Mouse (Mus musculus) hindbrain, embryonic 15.5 days (tissue): ENCODE data around the gene Chaf1a. TPM values are rescaled to one million over a fixed set of nuclear protein-coding genes. Genes with fewer than 3 reads are reported as not detected.

Experiments
- ATAC-seq: fragments of 200-750 bp; cut with Nextera tagmentation; 2 replicates; pipeline ENCODE4 v1.8.0; 2017; ENCODE audit warnings: low read depth, moderate number of reproducible peaks, moderate TSS enrichment; ENCODE audit not compliant: low FRiP score
- H3K27ac ChIP-seq: fragments of 300-500 bp; sonication (generic); replicated peaks from 2 replicates; pipeline ENCODE4 v1.5.1; 2015; ENCODE audit warnings: mild to moderate bottlenecking, inconsistent platforms
- H3K27me3 ChIP-seq: fragments of 300-500 bp; sonication (generic); 2 replicates; pipeline ENCODE4 v1.6.1; 2015; ENCODE audit warnings: control low read depth, inconsistent platforms
- H3K36me3 ChIP-seq: fragments of 300-500 bp; sonication (generic); 2 replicates; pipeline ENCODE4 v1.6.1; 2015; ENCODE audit warnings: control low read depth, inconsistent platforms
- H3K4me1 ChIP-seq: fragments of 300-500 bp; sonication (generic); replicated peaks from 2 replicates; pipeline ENCODE4 v1.6.1; 2015; ENCODE audit warnings: control low read depth, inconsistent platforms
- H3K4me2 ChIP-seq: fragments of 300-500 bp; sonication (generic); 2 replicates; pipeline ENCODE4 v1.6.1; 2015; ENCODE audit warnings: moderate library complexity, mild to moderate bottlenecking, inconsistent platforms
- H3K4me3 ChIP-seq: fragments of 300-500 bp; sonication (generic); 2 replicates; pipeline ENCODE4 v1.5.1; 2015; ENCODE audit warnings: mild to moderate bottlenecking, inconsistent platforms
- H3K9ac ChIP-seq: fragments of 300-500 bp; sonication (generic); 2 replicates; pipeline ENCODE4 v1.6.1; 2015; ENCODE audit warnings: inconsistent platforms
- H3K9me3 ChIP-seq: fragments of 300-500 bp; sonication (generic); 2 replicates; pipeline ENCODE4 v1.6.1; 2016; ENCODE audit warnings: control low read depth, inconsistent platforms
- WGBS: fragments of 180-500 bp; shearing (Covaris S2); methylation state at CpG from one replicate; pipeline ENCODE4 v1.1.7; 2015; 5-methylcytosine and 5-hydroxymethylcytosine counted together
- polyA plus RNA-seq: library from polyadenylated mRNA; unstranded; fragments of >200 nt; fragmentation: Nextera tagmentation; extraction: Ambion mirVana; gene quantifications from 2 replicates; pipeline ENCODE4 v1.2.1, GENCODE M21; 2015

Chaf1a gene
- polyA plus RNA-seq, 1 experiment from 2014 or later, result 7.6 TPM

GRCm38 (mm10) chr17:56022131-56022988, 17.9 kb upstream of the Chaf1a start:
- WGBS, result 40% methylated on average over 2 of the region's 2 CpGs
- Histone ChIP-seq H3K4me3 (no peak overlapping the region), H3K9ac (no peak overlapping the region), H3K4me1 (peaks cover 29% of the 10 kb centered on the region), H3K27ac (no peak overlapping the region; the same call in 1 of the 2 replicates), H3K9me3 (no peaks in the 10 kb centered on the region), H3K27me3 (no peaks in the 10 kb centered on the region), H3K4me2 (no peak overlapping the region), H3K36me3 (peaks cover 16% of the 10 kb centered on the region)
- no peak for ATAC-seq

- no peak for ATAC-seq
- 72% methylated on average over 4 of the region's 4 CpGs for WGBS
- peaks cover 29% of the 10 kb centered on the region for H3K4me1 ChIP-seq
Measured at GRCm38 (mm10) chr17:56022989-56023290, 17.3 kb upstream of the Chaf1a start.

GRCm38 (mm10) chr17:56023386-56023785, 16.9 kb upstream of the Chaf1a start:
- H3K4me2 ChIP-seq, result no peak overlapping the region
- 85% methylated on average over 5 of the region's 5 CpGs for WGBS
- H3K9me3 ChIP-seq, result no peaks in the 10 kb centered on the region
- peaks cover 30% of the 10 kb centered on the region for H3K4me1 ChIP-seq
- H3K27ac ChIP-seq, result no peak overlapping the region
- no peak for ATAC-seq
- H3K4me3 ChIP-seq, result no peak overlapping the region
- no peaks in the 10 kb centered on the region for H3K27me3 ChIP-seq
- peaks cover 8% of the 10 kb centered on the region for H3K36me3 ChIP-seq
- H3K9ac ChIP-seq, result no peak overlapping the region

More at GRCm38 (mm10) chr17:56022989-56023290, 17.3 kb upstream of the Chaf1a start:
- H3K4me3 ChIP-seq, result no peak overlapping the region
- H3K9ac ChIP-seq, result no peak overlapping the region
- H3K9me3 ChIP-seq, result no peaks in the 10 kb centered on the region
- no peak overlapping the region for H3K4me2 ChIP-seq
- no peaks in the 10 kb centered on the region for H3K27me3 ChIP-seq
- H3K36me3 ChIP-seq, result peaks cover 10% of the 10 kb centered on the region
- no peak overlapping the region; the same call in 1 of the 2 replicates for H3K27ac ChIP-seq

GRCm38 (mm10) chr17:56024476-56024875, 15.8 kb upstream of the Chaf1a start:
- ATAC-seq, result no peak
- Histone ChIP-seq H3K9ac (no peak overlapping the region), H3K27me3 (no peaks in the 10 kb centered on the region), H3K27ac (no peak overlapping the region), H3K36me3 (peaks cover 3% of the 10 kb centered on the region; the same call in 1 of the 2 replicates), H3K9me3 (no peaks in the 10 kb centered on the region), H3K4me3 (no peak overlapping the region), H3K4me1 (peaks cover 32% of the 10 kb centered on the region), H3K4me2 (no peak overlapping the region)
- 79% methylated on average over 2 of the region's 2 CpGs for WGBS

- Histone ChIP-seq H3K36me3 (peaks cover 3% of the 10 kb centered on the region; the same call in 1 of the 2 replicates), H3K9ac (no peak overlapping the region), H3K4me1 (peaks cover 32% of the 10 kb centered on the region), H3K4me3 (no peak overlapping the region), H3K27me3 (no peaks in the 10 kb centered on the region), H3K4me2 (no peak overlapping the region), H3K27ac (no peak overlapping the region), H3K9me3 (no peaks in the 10 kb centered on the region)
- ATAC-seq, result no peak
- 84% methylated on average over 5 of the region's 5 CpGs for WGBS
Measured at GRCm38 (mm10) chr17:56024931-56025330, 15.3 kb upstream of the Chaf1a start.

- no peak for ATAC-seq
- H3K9me3 ChIP-seq, result no peaks in the 10 kb centered on the region
- no peak overlapping the region for H3K4me2 ChIP-seq
- H3K27me3 ChIP-seq, result no peaks in the 10 kb centered on the region
- no peak overlapping the region for H3K4me3 ChIP-seq
- WGBS, result 89% methylated on average over 1 of the region's 1 CpGs
- H3K9ac ChIP-seq, result no peak overlapping the region
- H3K27ac ChIP-seq, result no peak overlapping the region
- H3K4me1 ChIP-seq, result peaks cover 37% of the 10 kb centered on the region
- H3K36me3 ChIP-seq, result peaks cover 3% of the 10 kb centered on the region; the same call in 1 of the 2 replicates
Measured at GRCm38 (mm10) chr17:56026303-56026702, 13.9 kb upstream of the Chaf1a start.

GRCm38 (mm10) chr17:56026881-56027280, 13.4 kb upstream of the Chaf1a start:
- no peak for ATAC-seq
- 82% methylated on average over 1 of the region's 1 CpGs for WGBS
- Histone ChIP-seq H3K4me2 (no peak overlapping the region), H3K4me3 (no peak overlapping the region), H3K9ac (no peak overlapping the region), H3K27me3 (no peaks in the 10 kb centered on the region), H3K4me1 (peaks cover 31% of the 10 kb centered on the region), H3K27ac (no peak overlapping the region), H3K9me3 (no peaks in the 10 kb centered on the region), H3K36me3 (peaks cover 3% of the 10 kb centered on the region; the same call in 1 of the 2 replicates)

- Histone ChIP-seq H3K4me2 (no peak overlapping the region), H3K27ac (no peak overlapping the region), H3K9ac (no peak overlapping the region), H3K4me1 (peaks cover 29% of the 10 kb centered on the region), H3K4me3 (no peak overlapping the region), H3K9me3 (no peaks in the 10 kb centered on the region), H3K36me3 (peaks cover 3% of the 10 kb centered on the region; the same call in 1 of the 2 replicates), H3K27me3 (no peaks in the 10 kb centered on the region)
- no peak for ATAC-seq
- 94% methylated on average over 5 of the region's 5 CpGs for WGBS
Measured at GRCm38 (mm10) chr17:56027801-56028441, 12.3 kb upstream of the Chaf1a start.

- Histone ChIP-seq H3K9ac (no peak overlapping the region), H3K36me3 (peaks cover 9% of the 10 kb centered on the region; the same call in 1 of the 2 replicates), H3K27ac (no peak overlapping the region), H3K9me3 (no peaks in the 10 kb centered on the region), H3K4me1 (peaks cover 43% of the 10 kb centered on the region), H3K4me3 (no peak overlapping the region), H3K4me2 (no peak overlapping the region), H3K27me3 (no peaks in the 10 kb centered on the region)
- no peak for ATAC-seq
- 84% methylated on average over 9 of the region's 9 CpGs for WGBS
Measured at GRCm38 (mm10) chr17:56030238-56030870, 9.9 kb upstream of the Chaf1a start.

- no peak overlapping the region for H3K4me3 ChIP-seq
- no peak for ATAC-seq
- H3K27ac ChIP-seq, result no peak overlapping the region
- peaks cover 9% of the 10 kb centered on the region; the same call in 1 of the 2 replicates for H3K36me3 ChIP-seq
- WGBS, result 71% methylated on average over 5 of the region's 5 CpGs
- H3K27me3 ChIP-seq, result no peaks in the 10 kb centered on the region
- H3K9me3 ChIP-seq, result no peaks in the 10 kb centered on the region
- H3K4me1 ChIP-seq, result peaks cover 48% of the 10 kb centered on the region
- H3K9ac ChIP-seq, result no peak overlapping the region
- H3K4me2 ChIP-seq, result no peak overlapping the region
Measured at GRCm38 (mm10) chr17:56030919-56031318, 9.3 kb upstream of the Chaf1a start.

- H3K9me3 ChIP-seq, result no peaks in the 10 kb centered on the region
- H3K4me1 ChIP-seq, result peaks cover 48% of the 10 kb centered on the region
- H3K27ac ChIP-seq, result no peak overlapping the region
- no peak for ATAC-seq
- no peak overlapping the region for H3K4me3 ChIP-seq
- H3K36me3 ChIP-seq, result peaks cover 9% of the 10 kb centered on the region; the same call in 1 of the 2 replicates
- H3K27me3 ChIP-seq, result no peaks in the 10 kb centered on the region
- WGBS, result 93% methylated on average over 7 of the region's 7 CpGs
- H3K9ac ChIP-seq, result no peak overlapping the region
- H3K4me2 ChIP-seq, result no peak overlapping the region
Measured at GRCm38 (mm10) chr17:56031431-56031830, 8.8 kb upstream of the Chaf1a start.
